Mouse (Mus musculus) erythroblast, adult 5-6 weeks (primary cell): ENCODE results near the gene Gm20747. TPM values are rescaled to one million over a fixed set of nuclear protein-coding genes. Genes with fewer than 3 reads are reported as not detected.
"Not testable (repeated sequence)": the region's sequence is repeated elsewhere in the genome, so short reads cannot be mapped to it uniquely, and the experiment has no call there.

Experiments used
- ATAC-seq: replicated peaks from 2 replicates; pipeline ENCODE4 v1.8.0; 2016; ENCODE audit warnings: moderate number of reproducible peaks, mild to moderate bottlenecking, moderate TSS enrichment, inconsistent platforms; ENCODE audit not compliant: poor library complexity, low FRiP score, severe bottlenecking
- total RNA-seq, 2 experiments: library from RNA; stranded (forward) in 1 of 2; stranded (reverse) in 1 of 2; fragments of 150-400 nt in 1 of 2; fragments of 200-764, 138-1000 nt in 1 of 2; gene quantifications; 2 replicates each; pipeline versions ENCODE4 v1.2.3 to v1.2.4; 2015 to 2017; ENCODE audit warnings: low replicate concordance in 2 of 2

Gm20747 gene
- total RNA-seq (2015; ENCODE audit: low replicate concordance) (not detected in 2 replicates), total RNA-seq (2017; ENCODE audit: low replicate concordance) (not detected in 2 replicates)

- ATAC-seq = not testable (repeated sequence)
Measured at GRCm38 (mm10) chrY:53418191-53418590, at the start of gene Gm20747. TSS of gene Gm20747 (minus strand) at chrY:53418291.
